Mouse (Mus musculus): ENCODE data around the gene Apbb2. TPM values are rescaled to one million over a fixed set of nuclear protein-coding genes. Genes with fewer than 3 reads are reported as not detected.

The Apbb2 gene
- polyA plus RNA-seq, 2 experiments: 15.8 to 45.8 TPM

GRCm38 (mm10) chr5:66259000-66259399, 359.6 kb downstream of the Apbb2 start:
- no peak for TF ChIP-seq POLR2A (IDR thresholded peaks at IDR 0.05; ENCODE audit: borderline replicate concordance, extremely low read depth, insufficient read depth, insufficient read length)
- no peak for ATAC-seq (ENCODE audit: low FRiP score, low read depth)
- H3K27ac ChIP-seq (replicated peaks; ENCODE audit: low read depth, low read length): no peak overlapping the region

GRCm38 (mm10) chr5:66255044-66255443, 363.5 kb downstream of the Apbb2 start:
- no peak overlapping the region for H3K27ac ChIP-seq (replicated peaks; ENCODE audit: low read depth, low read length)
- no peaks in the 10 kb centered on the region for H3K27me3 ChIP-seq (ENCODE audit: control insufficient read depth, insufficient read depth, low read length)
- H3K36me3 ChIP-seq (ENCODE audit: control insufficient read depth, insufficient read depth, low read length): no peaks in the 10 kb centered on the region
- ATAC-seq (ENCODE audit: low FRiP score, low read depth) (no peak), DNase-seq (ENCODE audit: low spot score) (no peak)
- no peaks in the 10 kb centered on the region for H3K9me3 ChIP-seq (ENCODE audit: control insufficient read depth, low read length)
- TF ChIP-seq POLR2A (IDR thresholded peaks at IDR 0.05; ENCODE audit: borderline replicate concordance, extremely low read depth, insufficient read depth, insufficient read length): no peak
- no peak overlapping the region for H3K4me3 ChIP-seq (replicated peaks; ENCODE audit: low read length)
- 86% methylated on average over 10 of the region's 10 CpGs for WGBS
- H3K9ac ChIP-seq (ENCODE audit: low read depth, low read length, severe bottlenecking): no peak overlapping the region
- no peak overlapping the region for H3K4me2 ChIP-seq (replicated peaks; ENCODE audit: low read depth, low read length, severe bottlenecking)
- H3K4me1 ChIP-seq (ENCODE audit: control insufficient read depth, insufficient read depth, low read length): no peaks in the 10 kb centered on the region

More at GRCm38 (mm10) chr5:66259000-66259399, 359.6 kb downstream of the Apbb2 start:
- no peaks in the 10 kb centered on the region for H3K36me3 ChIP-seq (ENCODE audit: control insufficient read depth, insufficient read depth, low read length)
- H3K9ac ChIP-seq (ENCODE audit: low read depth, low read length, severe bottlenecking): no peak overlapping the region
- DNase-seq (ENCODE audit: low spot score): no peak
- no peaks in the 10 kb centered on the region for H3K27me3 ChIP-seq (ENCODE audit: control insufficient read depth, insufficient read depth, low read length)
- H3K4me3 ChIP-seq (replicated peaks; ENCODE audit: low read length): no peak overlapping the region
- H3K4me2 ChIP-seq (replicated peaks; ENCODE audit: low read depth, low read length, severe bottlenecking): no peak overlapping the region
- H3K4me1 ChIP-seq (ENCODE audit: control insufficient read depth, insufficient read depth, low read length): no peaks in the 10 kb centered on the region
- H3K9me3 ChIP-seq (ENCODE audit: control insufficient read depth, low read length): no peaks in the 10 kb centered on the region
- 67% methylated on average over 2 of the region's 2 CpGs for WGBS

DNA sequence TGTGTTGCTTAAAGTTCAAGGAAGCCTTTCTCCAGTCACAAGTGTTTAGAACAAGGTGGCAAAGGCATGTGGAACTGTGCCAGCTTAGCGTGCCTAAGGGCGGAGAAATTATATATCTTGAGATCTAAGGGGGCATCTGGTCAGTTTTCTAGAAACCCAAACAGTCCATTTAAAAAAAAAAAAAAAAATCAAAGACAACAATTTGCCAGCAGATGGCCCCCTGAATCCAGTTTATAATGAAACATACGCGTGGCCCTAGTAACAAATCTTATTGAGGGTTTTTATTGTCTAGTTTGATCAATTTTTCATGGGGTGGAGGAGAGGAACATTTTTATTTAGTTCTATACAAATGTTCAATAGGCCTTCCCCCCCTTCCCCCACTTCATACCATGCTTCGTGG, 365.4 kb downstream of the Apbb2 start:
- no peaks in the 10 kb centered on the region for H3K27me3 ChIP-seq (ENCODE audit: control insufficient read depth, insufficient read depth, low read length)
- H3K4me3 ChIP-seq (replicated peaks; ENCODE audit: low read length): no peak overlapping the region
- no peak overlapping the region for H3K27ac ChIP-seq (replicated peaks; ENCODE audit: low read depth, low read length)
- DNase-seq (ENCODE audit: low spot score) (no peak), ATAC-seq (ENCODE audit: low FRiP score, low read depth) (no peak)
- no peaks in the 10 kb centered on the region for H3K9me3 ChIP-seq (ENCODE audit: control insufficient read depth, low read length)
- no peaks in the 10 kb centered on the region for H3K4me1 ChIP-seq (ENCODE audit: control insufficient read depth, insufficient read depth, low read length)
- TF ChIP-seq POLR2A (IDR thresholded peaks at IDR 0.05; ENCODE audit: borderline replicate concordance, extremely low read depth, insufficient read depth, insufficient read length): no peak
- no peak overlapping the region for H3K4me2 ChIP-seq (replicated peaks; ENCODE audit: low read depth, low read length, severe bottlenecking)
- 51% methylated on average over 5 of the region's 5 CpGs for WGBS
- H3K9ac ChIP-seq (ENCODE audit: low read depth, low read length, severe bottlenecking): no peak overlapping the region
- no peaks in the 10 kb centered on the region for H3K36me3 ChIP-seq (ENCODE audit: control insufficient read depth, insufficient read depth, low read length)

Other genes starting within 250 kb of the Apbb2 start
- 105 and 110 TPM in 2 replicates for gene Uchl1, start 57.3 kb upstream of the Apbb2 start, polyA plus RNA-seq (2012; rRNA removed)
- 77.4 and 81.0 TPM in 2 replicates for gene Uchl1, start 57.3 kb upstream of the Apbb2 start, polyA plus RNA-seq (2014; fragmentation: Nextera tagmentation; extraction: Ambion mirVana)
- gene Limch1, start 127.0 kb upstream of the Apbb2 start, polyA plus RNA-seq (2012; rRNA removed): 40.0 and 44.4 TPM in 2 replicates
- gene Limch1, start 127.0 kb upstream of the Apbb2 start, polyA plus RNA-seq (2014; fragmentation: Nextera tagmentation; extraction: Ambion mirVana): 85.3 and 98.4 TPM in 2 replicates